Mouse (Mus musculus): ENCODE data around the gene Mettl6.
"Not testable (repeated sequence)": the region's sequence is repeated elsewhere in the genome, so short reads cannot be mapped to it uniquely, and the experiment has no call there.

The Mettl6 gene

DNA sequence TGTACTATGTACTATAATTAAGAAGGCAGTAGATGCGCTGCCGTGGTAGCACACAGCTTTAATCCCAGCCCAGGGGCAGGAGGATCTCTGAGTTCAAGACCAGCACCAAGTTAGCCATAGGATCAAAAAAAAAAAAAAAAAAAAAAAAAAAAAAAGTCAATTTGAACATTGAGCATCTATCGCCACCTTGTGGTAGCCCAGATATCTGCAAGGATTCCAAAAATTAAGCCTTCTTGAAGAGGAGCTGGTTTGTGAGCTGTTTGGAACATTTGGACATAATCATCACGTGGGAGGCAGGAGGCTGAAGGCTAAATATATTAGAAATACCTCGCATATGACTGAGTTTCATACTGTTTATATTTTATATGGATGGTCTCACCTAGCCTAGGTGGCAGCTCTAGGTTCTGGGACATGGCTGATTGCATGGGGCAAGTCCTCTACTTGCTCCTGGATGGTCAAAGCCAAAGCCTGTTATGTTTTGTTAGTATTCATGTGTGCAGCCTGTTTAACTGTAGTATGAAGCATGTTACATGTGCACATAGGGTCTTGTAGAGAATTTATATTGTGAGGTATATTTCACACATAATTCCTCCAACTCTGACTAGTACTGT lies 22.3 kb downstream of the Mettl6 start:
- peak; percentile 41 for DNase-seq (ENCODE audit: extremely low spot score)

DNA sequence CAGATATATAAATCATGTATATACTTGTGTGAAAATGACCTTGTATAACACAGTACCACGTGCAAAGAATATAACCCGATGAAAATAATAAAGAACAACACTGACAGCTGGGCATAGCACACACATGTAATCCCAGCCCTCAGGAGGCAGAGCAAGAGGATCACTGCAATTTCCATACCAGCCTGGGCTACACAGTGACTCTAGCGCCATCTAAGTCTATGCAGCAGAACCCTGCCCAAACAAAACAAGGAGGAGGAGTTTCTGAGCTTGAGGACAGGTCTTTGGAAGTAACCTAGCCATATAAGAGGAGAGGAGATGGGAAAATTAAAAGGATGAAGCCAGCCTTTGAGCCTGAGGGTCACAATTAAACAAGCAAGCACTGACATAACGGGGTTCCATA lies 25.1 kb downstream of the Mettl6 start:
- DNase-seq (ENCODE audit: extremely low spot score), result no peak

DNA sequence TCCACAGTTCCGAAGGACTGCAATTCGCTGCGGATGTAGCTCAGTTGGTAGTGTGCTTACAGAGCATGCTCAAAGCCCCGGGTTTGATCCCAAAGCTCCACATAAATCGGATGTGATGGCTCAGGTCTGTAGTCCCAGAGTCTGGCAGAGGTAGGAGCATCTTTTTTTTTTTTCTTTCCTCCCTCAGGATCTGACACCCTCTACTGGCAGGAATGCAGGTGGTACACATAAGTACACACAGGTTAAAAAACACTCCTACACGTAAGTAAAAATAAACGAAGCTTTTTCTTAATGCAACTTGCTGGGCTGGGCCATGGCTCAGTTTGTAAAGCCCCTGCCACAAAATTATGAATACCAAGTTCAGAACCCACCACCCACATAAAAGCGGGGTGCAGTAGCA lies 30.7 kb downstream of the Mettl6 start:
- peak; percentile 29 for DNase-seq (ENCODE audit: extremely low spot score)

DNA sequence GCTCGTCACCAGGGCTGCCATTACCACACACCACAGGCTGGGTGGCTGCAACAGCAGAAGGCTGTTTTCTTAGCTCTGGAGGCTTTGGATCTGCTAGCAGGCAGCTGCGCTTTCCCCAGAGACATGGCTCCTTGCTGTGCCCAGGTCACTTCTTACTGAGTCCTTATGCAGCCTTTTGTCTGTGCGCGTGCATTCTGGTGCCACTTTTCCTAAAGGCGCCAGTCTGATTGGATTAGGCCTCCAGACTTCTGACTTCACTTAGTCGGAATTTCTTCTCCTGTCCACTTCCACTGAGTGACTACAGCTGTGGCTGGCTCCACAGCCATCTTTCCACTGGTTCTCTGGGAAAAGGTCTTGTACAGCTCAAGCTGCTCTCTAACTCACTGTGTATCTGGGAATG lies 32.0 kb downstream of the Mettl6 start:
- DNase-seq (ENCODE audit: extremely low spot score), result no peak

DNA sequence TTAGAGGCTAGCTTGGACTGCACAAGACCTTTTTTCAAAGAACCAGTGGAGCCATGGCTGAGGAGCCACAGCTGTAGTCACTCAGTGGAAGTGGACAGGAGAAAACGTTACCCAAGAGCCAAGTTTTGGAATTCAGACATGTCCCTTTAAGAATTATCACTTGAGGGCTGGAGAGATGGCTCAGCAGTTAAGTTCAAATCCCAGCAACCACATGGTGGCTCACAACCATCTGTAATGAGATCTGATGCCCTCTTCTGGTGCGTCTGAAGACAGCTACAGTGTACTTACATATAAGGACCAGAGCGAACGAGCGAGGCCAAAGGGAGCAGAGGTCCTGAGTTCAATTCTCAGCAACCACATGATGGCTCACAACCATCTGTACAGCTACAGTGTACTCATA lies 32.6 kb downstream of the Mettl6 start:
- not testable (repeated sequence) for DNase-seq (ENCODE audit: extremely low spot score)

DNA sequence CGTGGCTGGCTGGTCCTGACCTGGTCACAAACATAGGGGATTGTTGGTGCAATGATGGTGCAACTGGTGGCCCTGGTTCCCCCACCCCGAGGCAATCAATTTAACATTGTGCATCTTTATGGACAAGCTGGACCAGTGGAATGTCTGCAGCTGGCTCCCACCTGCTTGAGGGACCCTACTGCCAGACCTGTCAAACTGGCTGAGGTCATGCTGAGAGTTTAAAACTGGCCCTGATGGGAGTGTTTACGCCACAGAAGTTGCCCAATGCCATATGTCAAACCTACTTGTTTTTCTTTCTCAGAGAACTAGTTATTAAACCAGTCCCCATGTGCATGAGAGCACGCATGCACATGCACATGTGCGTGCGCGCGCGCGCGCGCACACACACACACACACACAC lies 36.8 kb downstream of the Mettl6 start:
- DNase-seq (ENCODE audit: extremely low spot score), result no peak

DNA sequence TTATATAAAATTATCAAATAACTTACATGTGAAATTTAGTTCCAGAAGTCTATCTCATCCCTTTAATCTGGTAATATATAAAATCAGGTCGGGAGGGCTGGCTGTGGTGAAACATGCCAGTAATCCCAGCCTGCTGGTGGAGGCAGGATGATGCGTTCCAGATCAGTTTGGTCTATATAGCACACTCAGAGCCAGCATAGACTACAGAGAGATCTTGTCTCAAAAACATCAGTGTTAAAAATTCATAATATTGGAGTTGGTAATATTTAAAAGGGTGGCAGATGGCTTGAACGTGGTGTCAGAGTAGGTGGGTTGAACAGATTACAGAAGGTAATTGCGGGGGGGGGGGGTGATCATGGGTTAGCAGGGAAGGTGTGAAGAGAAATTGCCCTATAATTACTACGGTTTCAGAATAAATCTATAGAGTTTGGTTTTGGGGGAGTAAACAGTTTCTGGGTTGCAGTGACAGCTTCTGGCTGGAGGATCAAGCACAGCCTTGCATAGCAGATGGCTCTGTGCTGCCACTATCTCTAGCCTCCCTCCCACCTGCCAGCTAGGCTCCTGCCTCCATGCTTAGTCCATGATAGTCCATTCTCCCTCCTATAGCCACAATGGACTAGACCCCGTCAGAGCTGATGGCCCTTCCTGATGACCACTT lies 38.6 kb downstream of the Mettl6 start:
- DNase-seq (ENCODE audit: extremely low spot score), result no peak

DNA sequence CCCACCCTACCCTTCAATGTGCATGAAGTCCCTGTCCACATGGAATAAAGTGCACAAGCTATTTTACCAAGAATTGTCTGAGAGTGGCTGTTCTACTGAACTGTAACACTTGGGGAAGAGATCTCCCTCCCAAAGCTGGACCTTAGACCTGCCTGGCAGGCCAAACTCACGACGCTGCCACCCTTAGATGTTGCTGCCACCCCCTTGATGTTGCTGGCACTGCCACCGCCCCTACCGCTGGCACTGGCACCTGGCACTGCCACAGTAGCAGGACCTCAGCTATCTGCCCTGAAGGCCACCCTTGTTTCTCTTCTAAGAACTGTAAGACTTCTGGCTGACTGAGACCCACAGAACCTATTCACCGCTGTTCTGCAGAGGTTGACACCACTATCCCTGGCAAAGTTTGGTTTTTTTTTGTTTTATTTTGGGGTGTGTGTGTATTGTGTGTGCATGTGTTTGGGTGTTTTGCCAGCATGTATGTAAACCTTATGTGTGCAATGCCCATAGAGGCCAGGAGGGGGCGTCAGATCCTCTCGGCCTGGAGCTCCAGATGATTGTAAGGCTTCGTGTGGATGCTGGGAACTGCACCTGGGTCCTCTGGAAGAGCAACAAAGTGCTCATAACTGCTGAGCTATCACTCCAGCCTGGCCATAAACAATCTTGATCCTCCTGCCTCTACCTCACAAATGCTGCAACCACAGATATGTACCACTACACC lies 39.8 kb downstream of the Mettl6 start:
- DNase-seq (ENCODE audit: extremely low spot score), result no peak

DNA sequence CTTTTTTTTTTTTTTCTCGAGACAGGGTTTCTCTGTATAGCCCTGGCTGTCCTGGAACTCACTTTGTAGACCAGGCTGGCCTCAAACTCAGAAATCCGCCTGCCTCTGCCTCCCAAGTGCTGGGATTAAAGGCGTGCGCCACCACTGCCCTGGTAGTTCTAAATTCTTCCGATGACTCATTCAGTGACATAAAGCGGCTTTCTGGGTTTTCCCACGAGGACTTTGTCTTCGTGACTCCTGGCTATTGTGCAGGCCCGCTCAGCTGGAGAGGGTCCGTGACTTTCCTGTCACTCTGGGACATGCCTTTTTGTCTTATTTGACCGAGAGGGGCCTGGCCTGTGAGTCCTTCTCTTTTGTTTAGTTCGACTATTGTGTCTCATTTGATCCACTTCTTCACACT lies 40.9 kb downstream of the Mettl6 start:
- DNase-seq (ENCODE audit: extremely low spot score), result not testable (repeated sequence)

DNA sequence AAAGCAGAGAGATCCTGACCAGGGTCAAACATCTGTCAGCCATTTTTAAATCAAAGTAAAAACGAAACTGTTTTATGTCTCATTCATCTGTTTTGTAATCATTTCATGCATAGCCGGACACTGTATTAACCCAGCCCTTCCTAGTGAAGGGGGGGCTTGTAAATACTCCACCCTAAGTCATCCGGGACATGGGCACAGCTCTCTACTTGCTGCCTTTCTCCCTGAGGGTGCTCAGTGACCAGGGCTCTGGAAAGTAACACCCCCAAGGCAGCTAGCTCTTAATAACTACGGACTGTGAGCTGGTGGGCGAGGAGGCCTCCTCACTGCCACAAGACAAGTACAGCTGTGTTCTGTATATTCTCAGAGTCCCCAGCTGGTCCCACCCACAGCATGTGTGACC lies 45.8 kb downstream of the Mettl6 start:
- no peak for DNase-seq (ENCODE audit: extremely low spot score)

DNA sequence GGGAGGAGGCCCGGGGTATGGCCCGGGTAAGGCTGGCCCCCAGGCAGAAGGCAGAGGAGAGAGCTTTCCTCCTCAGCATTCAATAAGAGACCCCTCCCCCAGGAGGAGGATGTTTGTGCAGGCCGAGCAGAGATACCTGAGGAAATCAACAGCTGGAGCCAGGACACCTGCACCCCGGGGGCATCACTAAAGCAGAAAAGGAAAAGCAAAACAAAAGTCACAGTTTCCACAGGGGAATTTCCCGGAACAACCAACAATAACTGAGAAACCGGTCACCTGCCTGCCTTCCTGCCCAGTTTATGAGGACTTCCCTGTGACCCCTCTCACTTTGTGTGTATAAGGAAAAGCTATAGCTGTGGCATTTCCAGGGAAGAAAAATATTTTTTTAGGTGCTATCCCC lies 51.2 kb downstream of the Mettl6 start:
- no peak for DNase-seq (ENCODE audit: extremely low spot score)

DNA sequence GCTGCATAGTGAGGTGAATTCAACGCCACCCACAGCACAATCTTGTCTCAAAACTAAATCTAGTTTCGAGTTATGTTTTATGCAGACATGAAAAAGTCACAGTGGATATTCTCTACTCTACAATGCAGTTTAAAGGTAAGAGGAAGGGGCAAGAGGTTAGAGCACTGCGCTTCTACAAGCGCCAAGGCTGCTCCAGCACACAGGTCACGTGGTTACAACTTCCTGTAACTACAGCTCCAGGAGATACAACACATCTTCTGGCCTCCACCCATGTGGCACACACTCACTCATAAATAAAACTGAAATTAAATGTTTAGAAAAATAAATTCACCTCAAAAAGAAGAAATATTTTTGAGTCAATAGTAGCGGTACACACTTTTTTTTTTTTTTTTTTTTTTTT lies 54.1 kb downstream of the Mettl6 start:
- DNase-seq (ENCODE audit: extremely low spot score), result no peak

DNA sequence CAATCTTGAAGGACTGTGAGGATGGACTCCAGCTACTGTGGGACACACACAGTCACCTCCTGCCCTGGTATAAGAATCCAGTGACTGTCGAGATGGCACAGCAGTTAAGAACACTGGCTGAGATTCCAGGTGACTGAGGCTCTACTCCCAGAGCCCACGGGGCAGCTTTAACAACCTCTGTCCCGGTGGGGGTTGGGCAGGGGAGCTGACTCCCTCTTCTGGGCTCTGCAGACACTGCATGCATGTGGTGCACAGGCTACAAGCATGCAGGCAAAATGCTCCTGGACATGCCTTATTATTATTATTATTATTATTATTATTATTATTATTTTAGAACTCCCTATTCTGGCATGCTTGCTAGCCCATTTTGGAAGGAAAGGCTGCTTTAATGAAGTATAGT lies 54.6 kb downstream of the Mettl6 start:
- no peak for DNase-seq (ENCODE audit: extremely low spot score)

DNA sequence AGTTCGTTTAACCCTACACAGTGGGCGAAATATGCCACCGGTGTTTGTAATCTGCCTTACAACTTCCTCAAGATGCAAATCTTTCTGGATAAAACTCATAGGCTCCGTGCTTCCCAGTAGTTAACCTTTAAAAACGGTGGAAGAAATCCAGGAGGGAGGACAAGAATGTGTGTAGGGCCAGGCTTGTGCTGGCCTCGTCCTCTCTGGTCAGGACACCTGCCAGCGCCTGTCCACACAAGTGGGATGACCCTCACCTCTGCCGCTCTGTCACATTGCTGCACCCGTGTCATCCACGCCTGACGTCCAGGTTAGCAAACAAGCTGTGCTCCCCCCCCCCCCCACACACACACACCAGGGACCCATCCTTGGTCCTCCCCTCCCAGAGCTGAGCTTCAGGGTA lies 55.6 kb downstream of the Mettl6 start:
- no peak for DNase-seq (ENCODE audit: extremely low spot score)

DNA sequence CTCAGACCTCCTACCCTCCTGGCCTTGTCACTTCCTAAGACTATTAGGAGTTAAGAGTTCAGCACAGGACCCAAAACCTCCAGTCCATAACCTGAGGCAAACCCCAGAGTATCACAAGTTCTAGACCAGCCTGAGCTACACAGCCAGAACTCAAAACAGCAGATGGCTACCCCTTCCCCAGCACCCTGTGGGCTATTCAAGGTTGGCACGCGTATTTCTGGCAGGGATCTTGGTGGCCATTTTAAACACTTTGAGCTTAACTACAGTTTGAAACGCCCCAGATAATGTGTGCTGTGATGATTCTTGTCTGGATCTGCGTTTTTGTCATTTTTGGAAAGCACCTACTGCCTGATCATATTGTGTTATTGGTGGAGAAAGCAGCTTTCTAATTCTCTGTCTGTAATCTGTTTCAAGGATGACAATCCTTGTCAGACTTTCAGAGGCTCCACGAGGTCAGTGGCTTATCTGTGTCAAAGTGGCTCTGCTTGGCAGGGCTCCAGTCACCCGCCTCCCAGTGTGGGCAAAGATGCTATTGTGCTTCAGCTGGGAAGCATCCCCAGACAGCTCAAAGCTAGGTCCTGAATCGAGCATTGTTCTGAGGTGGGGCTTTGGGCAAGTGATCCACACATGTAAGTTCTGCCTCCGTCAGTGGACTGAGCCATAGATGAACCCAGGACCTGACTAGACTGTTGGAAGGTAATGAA lies 56.9 kb downstream of the Mettl6 start:
- DNase-seq (ENCODE audit: extremely low spot score), result no peak

DNA sequence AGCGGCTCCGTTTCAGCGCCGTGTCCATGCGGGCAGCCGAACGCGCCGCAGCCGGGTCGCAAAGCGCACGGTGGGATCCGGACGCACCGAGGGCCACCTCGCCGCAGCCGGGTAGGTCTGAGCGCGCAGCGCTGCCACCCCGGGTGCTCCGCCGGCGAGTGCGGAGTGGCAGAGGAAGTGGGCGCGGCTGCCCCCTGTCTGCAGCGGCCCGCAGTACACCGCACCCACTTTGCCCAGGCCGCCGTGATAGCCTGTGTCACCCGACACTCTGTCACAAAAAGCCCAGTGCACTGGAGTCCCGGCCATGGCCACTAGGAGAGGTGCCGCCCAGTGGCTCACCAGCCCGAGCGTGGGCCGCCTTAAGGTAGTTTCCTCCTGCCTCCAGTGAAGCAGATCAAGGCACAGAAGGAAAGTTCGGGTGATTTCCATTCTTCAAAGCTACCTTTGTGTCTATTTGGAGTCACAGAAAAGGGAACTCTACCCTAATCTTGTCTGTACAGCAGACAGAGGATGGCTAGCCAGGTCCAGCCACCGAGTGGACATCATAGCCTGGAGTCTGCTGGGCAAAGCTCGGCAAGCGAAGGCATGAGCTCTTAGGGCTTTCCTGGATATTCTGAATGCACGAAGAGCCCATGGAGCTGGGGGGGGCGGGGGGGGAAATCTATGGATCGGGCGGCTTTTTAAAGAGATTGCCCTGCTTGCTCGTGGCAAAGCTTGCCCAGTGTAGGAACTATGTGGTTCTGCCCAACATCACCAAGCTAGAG lies 58.7 kb downstream of the Mettl6 start, which contains the start of gene Sh3bp5:
Sh3bp5 (minus strand) TSS at position 149 of the 764 bp plus-strand sequence.
- peak; percentile 94 for DNase-seq (ENCODE audit: extremely low spot score)

DNA sequence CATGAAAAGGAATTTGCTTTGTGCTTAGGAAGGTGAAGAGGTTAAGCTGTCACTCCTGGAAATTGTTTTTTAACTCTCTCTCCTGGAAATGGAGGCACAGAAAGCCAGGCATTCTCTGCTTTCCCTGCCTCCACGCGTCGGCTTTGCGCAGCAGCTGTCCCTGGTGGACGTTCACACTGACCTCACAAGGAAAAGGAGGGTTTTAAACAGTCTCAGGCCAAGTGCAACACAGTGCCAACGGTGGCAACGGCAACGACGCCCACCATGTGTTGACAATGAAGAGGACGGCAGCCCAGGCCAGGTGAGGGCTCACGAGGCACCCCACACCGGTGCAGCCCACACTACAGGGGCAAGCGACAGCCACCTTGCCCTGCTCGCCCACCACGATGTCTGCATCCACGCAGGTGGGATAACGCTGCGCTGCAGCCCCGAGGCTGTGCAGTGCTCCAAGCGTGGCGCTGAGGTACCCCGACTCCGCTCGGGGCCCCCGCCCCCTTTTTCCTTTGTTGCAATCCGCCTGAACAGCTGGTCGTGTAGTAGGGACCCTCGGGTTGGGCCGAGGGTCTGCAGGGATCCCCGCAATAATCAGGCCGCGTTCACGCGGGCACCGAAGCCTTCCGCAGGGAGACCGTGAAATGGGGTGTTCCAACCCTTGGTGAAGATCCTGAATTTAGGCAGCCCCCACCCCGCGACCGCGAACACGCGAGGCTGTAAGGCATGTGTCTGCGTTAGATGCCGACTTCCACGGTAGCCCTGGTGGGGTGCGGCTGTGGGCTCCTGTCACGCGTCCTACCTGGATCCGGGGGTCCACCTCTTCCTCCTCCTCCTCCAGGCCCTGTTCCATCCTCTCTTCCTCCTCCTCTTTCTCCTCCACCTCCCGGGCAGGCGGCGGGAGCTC lies 59.6 kb downstream of the Mettl6 start:
- peak; percentile 59 for DNase-seq (ENCODE audit: extremely low spot score)

DNA sequence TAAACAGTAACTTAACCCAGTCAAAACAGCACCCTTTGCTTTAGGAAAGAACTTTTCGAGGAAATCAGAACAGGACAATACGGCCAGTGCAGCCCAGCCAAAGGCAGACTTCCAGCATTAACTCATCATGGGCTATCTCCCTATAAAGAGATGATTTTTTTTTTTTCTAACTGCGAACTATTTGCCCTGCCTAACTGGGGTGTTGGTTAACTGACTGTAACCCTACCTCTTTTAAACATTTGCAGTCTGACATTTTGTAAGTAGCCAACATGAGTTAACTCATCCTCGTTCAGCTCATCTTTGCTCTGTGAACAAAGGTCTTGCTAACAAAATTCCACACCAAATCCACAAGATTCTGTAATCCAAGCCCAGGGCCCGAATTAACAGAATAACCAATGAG lies 60.4 kb downstream of the Mettl6 start:
- no peak for DNase-seq (ENCODE audit: extremely low spot score)

DNA sequence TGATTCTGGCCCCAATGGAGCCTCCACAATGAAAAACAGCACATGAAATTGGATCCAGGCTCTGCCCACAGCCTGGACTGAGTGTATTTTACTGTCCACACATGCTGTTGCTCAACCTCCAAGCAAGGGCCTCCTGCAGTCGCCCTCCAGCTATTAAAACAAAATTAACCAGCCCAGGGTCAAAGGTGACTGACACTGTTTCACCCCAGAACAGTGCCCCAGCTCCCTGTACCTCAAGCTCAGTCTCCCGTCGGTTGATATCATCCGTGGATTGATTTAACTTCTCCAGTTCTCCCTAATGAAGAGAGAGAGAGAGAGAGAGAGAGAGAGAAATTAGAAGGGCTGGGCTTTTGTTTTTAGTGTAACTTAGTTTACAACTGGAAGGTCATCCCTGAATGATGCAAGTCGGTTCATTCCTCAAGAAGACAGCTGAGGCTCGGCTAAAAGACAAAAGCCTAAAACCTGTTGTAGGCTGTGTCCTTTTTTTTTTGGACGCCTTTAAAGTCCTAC lies 60.9 kb downstream of the Mettl6 start:
- peak; percentile 86 for DNase-seq (ENCODE audit: extremely low spot score)

DNA sequence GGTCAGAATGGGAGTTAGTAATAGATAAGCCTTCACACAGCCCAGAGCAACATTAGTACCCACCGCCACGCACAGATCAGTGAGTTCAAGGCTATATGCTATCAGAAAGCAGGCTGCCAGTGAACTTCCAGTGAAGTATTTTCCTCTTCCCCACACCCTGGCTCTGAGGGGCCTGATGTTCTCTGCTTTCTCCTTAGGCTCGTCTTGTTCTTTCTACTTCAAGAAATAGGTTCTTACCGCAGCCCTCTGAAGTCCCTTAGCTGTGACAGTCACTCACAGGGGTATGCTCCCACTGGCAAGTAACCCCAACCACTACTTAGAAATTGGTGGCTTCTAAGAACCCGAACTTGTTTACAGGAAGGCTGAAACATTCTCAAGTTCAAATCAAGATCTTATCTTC lies 61.7 kb downstream of the Mettl6 start:
- no peak for DNase-seq (ENCODE audit: extremely low spot score)

DNA sequence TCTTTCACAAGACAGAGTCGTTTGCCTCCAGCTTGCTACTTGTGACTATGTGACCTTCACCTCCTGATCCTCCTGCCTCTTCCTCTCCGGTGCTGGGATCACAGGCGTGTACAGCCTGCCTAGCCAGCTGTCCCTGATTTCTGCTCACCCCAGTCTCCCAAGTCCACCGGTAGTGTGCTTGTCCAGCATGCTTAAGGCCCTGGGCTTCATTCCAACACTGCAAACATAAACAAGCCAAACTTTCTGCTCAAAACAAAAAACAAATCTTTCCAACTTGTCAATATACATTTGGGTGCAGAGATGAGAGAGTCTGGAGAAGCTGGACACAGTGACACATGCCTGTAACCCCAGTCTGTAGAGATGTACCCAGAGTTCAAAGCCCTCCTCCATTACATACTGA lies 62.4 kb downstream of the Mettl6 start:
- no peak for DNase-seq (ENCODE audit: extremely low spot score)
